Mouse (Mus musculus) c-Kit-positive CD71-negative TER-119-negative erythroid progenitor cells, embryonic 14.5 days (primary cell): ENCODE measurements around the gene Tsc22d2.

Experiments used
- DNase-seq: peaks from one replicate; pipeline ENCODE4 v3.0.0-alpha.2; 2013; ENCODE audit warnings: low read depth

Tsc22d2 gene

GRCm38 (mm10) chr3:58515947-58516601 is 101.6 kb downstream of the Tsc22d2 start:
- no peak for DNase-seq
